Mouse (Mus musculus) monocyte, adult 5-6 weeks (primary cell): ENCODE data around the gene Ust. TPM values are rescaled to one million over a fixed set of nuclear protein-coding genes. Genes with fewer than 3 reads are reported as not detected.

Source experiments
- ATAC-seq: fragments of 153-309, 156-312 bp; replicated peaks from 2 replicates; pipeline ENCODE4 v1.8.0; 2017; ENCODE audit warnings: mild to moderate bottlenecking; ENCODE audit not compliant: low TSS enrichment, insufficient number of reproducible peaks, severe bottlenecking, poor library complexity, low FRiP score
- total RNA-seq: library from RNA; stranded (forward); fragments of 200-1000, 200-491, 200-594 nt; gene quantifications from 3 replicates; pipeline ENCODE4 v1.2.3, GENCODE M21; 2017

Gene Ust
- total RNA-seq, 1 experiment from 2014 or later = 3.9 TPM

- no peak for ATAC-seq
These were observed 311.3 kb downstream of the Ust start for GRCm38 (mm10) chr10:8207358-8207757.

DNA sequence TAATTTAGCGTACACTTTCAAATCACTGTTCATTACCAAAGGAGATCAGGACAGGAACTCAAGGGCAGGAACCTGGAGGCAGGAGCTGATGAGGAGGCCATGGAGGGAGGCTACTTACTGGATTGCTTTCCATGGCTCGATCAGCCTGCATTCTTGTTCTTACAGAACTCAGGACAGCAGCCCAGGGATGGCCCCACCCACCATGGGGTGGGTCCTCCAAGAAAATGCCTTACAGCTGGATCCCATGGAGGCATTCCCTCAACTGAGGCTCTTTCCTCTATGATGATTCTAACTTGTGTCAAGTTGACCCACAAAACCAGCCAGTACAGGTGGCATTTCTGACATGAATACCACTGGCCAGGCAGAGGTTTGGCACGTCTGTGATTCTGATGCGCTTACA, 314.9 kb downstream of the Ust start:
- no peak for ATAC-seq

DNA sequence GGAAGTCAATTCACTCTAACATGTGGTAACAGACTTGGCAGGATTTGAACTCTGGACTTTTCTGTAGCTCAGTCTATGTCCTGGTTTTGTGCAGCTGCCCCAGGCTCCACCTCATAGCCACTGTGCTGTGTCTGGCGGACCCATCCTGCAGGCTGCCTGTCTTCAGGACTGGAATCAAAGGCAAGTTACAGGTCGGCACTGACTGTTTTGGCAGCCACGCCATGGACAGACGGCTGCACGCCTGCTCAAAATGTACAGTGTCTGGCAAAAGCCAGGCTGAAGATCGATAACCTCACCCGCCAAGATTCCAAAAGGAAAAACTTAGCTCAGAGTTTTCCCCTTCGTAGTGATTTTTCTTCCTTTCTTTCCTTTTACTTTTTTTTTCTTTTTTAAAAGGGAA, 318.8 kb downstream of the Ust start:
- ATAC-seq = no peak

DNA sequence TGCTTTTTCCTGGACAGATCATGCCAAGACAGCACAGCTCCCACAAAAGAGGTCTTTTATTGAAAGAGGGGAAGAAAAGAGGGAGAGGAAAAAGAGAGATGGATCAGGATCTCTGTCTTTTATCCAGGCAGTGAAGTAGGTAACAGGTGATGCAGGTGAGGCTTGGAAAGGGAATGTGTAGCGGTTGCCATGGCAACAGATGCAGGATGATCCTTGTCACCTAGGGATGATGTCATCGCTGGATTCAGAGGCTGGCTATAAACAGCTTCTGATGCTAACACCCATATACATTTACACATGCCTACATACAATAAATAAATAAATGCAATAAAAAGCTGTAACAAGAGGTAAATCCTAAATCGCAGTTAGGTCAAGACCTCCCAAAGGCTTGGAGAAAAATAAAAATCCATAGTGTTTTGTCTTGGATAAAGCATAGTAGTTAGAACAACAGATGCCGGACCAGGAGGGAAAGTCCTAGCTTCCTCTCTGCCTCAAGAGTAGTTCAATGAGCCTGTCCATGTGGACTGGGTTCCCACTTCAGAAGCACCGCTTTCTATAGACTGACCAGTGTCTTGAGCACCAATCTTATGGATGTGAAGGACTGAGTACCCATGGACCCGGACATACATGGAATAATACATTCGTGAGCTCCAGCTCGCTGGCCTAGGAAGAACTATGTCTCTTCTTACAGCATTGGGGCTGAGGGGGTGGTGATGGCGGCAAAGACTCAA, 319.4 kb downstream of the Ust start:
- no peak for ATAC-seq

DNA sequence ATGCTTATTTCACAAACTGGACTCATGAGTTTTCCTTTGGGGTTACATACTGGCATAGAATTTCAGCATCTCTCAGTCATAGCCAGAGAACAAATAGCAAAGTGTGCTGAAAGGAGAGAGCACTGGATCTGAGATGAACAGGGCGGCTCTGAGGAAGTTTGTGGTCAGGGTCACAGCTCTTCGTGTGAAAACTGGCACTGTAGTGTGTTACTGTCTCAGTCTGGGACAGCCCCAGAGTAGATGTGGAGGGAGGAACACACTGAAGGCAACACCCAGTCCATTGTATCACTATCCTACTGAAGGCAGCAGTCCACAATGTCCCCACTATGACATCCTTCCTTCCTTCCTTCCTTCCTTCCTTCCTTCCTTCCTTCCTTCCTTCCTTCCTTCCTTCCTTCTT, 321.0 kb downstream of the Ust start:
- peak; percentile 66 for ATAC-seq

GRCm38 (mm10) chr10:8196300-8196699, 322.3 kb downstream of the Ust start:
- ATAC-seq = peak; percentile 67

DNA sequence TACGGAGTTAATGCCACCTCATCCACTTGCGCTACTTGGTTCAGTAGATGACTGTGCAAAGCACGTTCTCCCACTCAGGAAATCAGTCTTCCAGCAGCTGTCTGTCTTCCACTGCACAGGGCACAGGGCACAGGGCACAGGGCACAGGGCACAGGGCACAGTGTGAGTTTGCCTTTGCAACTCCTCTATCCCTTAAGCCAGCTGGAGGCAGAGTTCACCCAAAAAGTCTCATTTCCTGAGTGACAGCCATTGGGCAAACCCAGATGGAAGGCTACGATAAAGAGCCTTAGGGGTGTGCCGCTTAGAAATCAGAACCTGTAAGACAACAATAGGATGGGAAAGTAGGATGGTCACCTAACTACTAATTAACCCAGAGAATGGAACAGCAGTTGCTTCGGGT, 322.9 kb downstream of the Ust start:
- ATAC-seq = no peak

- ATAC-seq = no peak
These were observed 329.2 kb downstream of the Ust start for GRCm38 (mm10) chr10:8189331-8189981.

GRCm38 (mm10) chr10:8185586-8185985, 333.0 kb downstream of the Ust start:
- ATAC-seq = no peak

DNA sequence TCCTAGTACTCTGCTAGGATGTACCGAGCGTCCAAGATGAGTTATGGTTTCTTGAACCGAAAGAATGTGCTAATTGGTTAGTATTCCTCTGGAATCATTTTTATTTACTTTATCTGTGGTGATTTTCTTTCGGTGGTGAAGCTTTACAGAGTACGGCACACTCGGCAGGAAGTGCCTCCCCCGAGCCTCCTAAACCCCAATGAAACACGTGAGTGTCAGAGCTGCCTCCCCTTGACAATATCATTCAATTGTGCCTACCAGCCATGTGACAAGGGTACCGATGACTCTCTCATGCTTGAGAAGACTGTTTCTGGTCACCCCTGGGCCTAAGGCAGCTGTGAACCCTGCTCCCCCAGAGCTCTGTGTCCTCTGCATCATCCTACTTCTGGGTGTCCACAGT, 333.9 kb downstream of the Ust start:
- ATAC-seq = no peak

DNA sequence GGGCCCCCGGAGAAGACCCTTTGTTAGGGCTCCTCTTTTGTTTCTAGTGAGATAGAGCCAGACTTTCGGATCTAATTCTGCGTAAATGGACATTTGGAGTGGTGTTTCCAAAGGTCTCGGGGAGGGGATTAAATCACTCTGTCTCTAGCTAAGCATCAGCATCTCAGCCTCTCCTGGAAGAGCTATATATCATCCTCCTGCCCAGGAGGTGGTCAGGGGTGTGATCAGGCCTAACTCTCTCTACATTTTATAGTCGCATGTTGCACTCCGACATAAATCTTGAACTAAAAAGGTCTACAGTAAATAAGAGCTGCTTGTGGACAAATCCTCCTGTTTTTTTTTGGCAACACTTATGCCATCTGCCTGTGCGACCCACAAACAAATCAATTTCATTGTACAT, 335.5 kb downstream of the Ust start:
- ATAC-seq = no peak

DNA sequence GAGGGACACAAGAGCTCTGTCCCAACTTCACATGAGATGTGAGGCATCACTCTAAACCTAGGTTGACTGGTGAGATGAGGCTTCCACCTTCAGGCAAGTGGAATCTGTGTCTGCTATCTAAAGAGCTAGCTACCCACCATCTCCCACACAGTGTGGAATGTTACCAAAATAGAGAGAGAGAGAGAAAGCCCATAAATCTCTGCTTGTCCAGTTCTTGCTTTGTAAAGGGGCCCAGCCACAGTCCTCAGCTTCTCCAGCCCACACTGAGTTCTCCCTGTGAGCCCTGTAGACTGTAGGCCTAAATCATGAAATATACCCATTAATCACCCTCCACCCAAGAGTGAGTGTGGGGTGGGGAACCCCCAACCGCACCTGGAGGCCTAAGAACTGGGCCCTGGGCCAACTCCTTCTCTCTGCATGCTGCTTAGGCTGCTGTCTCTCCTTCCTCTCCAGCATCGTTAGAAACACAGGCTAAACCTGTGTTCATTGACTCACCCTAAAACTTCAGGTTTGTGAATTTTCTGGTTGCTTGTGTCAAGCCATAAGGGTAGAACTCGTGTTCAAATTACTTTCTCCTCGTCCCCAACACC, 336.9 kb downstream of the Ust start:
- ATAC-seq = no peak

- 0 out of 2 replicates have a peak, but pooled peaks have one; percentile 24 for ATAC-seq
These were observed 341.0 kb downstream of the Ust start for GRCm38 (mm10) chr10:8177618-8178017.

- ATAC-seq = no peak
These were observed 342.1 kb downstream of the Ust start for GRCm38 (mm10) chr10:8176351-8177053.

DNA sequence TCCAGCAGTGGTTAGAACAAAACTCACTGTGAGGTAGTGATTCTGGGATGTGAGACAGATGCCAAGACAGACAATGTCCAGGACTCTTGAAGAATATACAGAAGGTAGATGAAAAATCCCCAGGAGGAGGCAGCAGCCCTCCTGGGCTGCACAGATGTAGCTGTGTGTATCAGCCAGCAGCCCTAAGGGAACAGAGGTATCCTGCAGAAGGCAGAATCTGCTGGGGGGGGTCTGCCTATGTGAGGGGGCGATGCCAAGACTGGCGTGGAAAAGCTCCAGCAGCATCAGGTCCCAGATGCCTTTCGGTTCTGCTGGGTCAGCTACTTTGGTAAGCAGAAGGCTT, 342.6 kb downstream of the Ust start:
- ATAC-seq = no peak

DNA sequence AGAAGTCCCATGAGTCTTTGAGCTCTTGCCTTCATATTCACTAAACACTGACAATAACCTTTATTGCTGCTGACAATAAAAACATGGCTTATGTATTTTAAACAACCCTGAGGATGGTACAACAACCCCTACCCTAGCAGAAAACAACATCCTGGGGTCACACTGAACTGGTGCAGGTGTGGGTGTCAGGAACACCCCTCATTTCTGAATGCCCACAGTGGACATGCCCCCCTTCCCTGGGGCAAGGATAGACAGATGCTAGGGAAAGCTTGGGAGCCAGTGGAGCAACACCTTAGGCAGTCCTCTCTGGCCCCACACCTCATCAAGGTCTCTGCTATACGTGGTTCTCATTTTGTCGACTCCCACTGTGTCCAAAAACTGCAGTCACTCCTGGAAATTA, 343.9 kb downstream of the Ust start:
- ATAC-seq = no peak

DNA sequence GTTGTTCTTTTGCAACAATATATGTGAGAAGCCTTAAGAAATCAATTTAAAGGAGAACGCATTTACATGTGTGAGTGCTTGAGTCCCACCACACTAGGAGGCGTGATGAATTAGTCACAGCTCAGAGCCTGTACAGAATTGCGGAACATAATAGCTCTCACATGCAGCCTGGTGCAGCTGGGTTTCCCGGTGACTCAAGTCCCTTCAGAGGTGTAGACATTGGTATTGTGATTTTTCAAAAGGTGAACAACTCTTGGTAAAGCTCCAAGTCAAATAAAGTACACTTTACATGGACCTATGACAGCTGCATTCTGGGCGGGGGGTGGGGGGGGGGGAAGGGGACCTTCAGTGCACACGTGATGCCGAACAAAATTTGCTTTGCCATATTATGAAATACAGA, 344.4 kb downstream of the Ust start:
- ATAC-seq = no peak

GRCm38 (mm10) chr10:8173032-8173431, 345.6 kb downstream of the Ust start:
- no peak for ATAC-seq

DNA sequence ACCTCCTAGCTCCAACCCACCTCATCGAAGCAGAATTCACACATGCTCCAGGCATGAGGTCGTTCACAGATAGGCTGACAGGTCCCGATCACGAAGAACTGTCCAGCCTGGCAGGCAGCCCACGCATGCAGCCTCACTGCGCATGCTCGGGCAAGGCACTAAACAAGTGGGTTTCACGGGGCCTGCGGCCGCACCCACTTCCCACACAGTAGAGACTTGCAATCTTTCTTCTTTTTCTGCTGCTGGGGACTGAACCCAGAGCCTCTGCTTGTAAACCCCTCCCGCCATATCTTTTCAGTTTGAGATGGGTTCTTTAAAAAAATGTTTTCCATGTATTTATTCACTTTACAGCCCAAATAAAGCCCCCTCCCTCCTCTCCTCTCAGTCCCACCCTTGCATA, 347.1 kb downstream of the Ust start:
- ATAC-seq = no peak
